Mouse (Mus musculus) adrenal gland, adult (tissue): ENCODE results near the gene H2afy.
A peak's percentile ranks its signal among the peaks of the same experiment; 100 is the strongest.

Experiments
- DNase-seq, 2 experiments: peaks; one replicate each; pipeline ENCODE4 v3.0.0; 2022 to 2023; ENCODE audit warnings: low spot score in 1 of 2; ENCODE audit not compliant: inconsistent age in 2 of 2

The H2afy gene

GRCm38 (mm10) chr13:56113431-56114248, 22.5 kb downstream of the H2afy start:
- DNase-seq = peak; percentile 52 to 75

GRCm38 (mm10) chr13:56112980-56113379, 23.2 kb downstream of the H2afy start:
- peak in 1 of 2 experiments; percentile 60 for DNase-seq

DNA sequence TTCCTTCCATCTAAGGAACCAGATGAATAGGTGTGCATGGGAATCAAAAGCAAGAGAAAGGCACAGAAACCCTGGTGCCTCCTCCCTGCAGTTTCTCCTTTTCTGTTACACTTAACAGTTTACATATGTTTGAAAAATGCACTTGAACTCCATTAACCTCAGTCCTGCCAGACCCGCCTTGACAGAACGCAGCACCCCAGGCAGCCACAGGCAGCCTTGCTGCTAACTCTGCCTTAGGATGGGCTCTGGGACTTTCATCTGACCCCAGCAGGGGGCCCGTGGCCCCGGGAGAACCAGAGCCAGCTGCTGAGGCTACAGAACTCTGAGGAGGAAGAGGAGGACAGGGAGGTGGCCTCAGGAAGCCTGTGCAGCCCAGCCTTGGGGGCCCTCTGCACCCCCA, 23.7 kb downstream of the H2afy start:
- peak in 1 of 2 experiments; percentile 55 for DNase-seq

GRCm38 (mm10) chr13:56111601-56112000, 24.6 kb downstream of the H2afy start:
- peak in 1 of 2 experiments; percentile 31 for DNase-seq

DNA sequence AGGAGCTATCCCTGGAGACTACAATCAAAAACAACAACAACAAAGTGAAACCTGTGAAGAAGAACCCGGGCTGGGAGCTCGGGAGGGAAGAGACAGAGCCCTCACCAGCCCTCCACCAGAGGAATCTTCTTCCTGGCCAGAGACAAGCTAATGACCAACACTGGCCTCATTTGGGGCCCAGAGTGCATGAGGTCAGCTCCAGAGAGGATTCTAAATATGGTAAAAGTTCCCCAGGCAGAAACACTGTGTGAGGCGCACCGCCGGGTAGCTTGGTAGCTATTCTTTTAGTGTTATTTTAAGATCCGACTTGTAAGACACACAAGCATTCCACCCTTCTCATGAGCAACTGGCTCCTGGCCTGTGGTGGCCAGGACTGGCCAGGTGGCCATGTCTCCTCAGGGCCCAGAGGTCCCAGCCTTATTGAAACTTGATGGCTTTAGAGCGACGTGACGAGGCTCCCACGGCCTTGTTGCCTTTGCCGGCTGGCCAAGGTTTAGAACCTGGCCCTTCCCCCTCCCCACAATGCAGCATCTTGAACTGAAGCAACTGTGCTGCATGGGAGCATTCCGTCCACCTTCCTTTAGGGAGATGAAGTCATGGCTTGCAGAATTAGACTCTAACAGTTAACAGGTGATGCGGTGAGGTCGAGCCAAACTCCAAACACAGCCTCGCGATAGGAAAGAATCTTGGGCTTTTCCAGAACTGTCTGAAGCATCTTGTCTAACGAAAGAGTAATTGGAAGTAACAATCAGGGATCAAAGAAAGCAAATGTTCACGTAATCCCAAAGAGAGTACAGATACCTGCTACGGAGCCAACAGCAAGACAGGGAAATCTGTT, 25.2 kb downstream of the H2afy start:
- DNase-seq = peak in 1 of 2 experiments; percentile 34

- peak in 1 of 2 experiments; percentile 53 for DNase-seq
Observed at GRCm38 (mm10) chr13:56109703-56110102, 26.5 kb downstream of the H2afy start.

GRCm38 (mm10) chr13:56108849-56109519, 27.2 kb downstream of the H2afy start:
- peak in 1 of 2 experiments; percentile 32 for DNase-seq

- DNase-seq = peak in 1 of 2 experiments; percentile 58
Observed at GRCm38 (mm10) chr13:56104971-56105391, 31.2 kb downstream of the H2afy start.

GRCm38 (mm10) chr13:56103796-56104746, 32.1 kb downstream of the H2afy start:
- peak in 1 of 2 experiments; percentile 40 for DNase-seq

DNA sequence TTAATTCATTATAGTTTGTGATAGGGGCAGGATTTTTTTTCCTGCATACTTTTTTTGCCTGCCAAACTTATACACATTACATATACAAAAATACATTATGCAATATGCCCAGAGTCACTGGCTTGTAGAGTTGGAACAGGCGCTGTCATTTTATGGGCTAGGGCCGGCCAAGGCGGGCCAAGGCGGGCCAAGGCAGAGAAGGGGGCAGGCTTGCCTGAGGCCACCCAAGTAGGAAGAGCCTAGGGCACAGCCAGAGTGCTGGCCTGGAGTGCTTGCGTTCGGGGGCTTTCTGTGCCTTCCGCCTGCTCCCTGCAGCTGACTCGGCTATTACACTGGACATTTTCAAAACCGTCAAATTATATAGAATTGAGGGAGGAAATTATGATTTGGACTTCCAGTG, 34.0 kb downstream of the H2afy start:
- no peak for DNase-seq

GRCm38 (mm10) chr13:56095601-56096195, 40.5 kb downstream of the H2afy start:
- no peak for DNase-seq

GRCm38 (mm10) chr13:56094544-56094943, 41.6 kb downstream of the H2afy start:
- no peak for DNase-seq

GRCm38 (mm10) chr13:56093680-56094079, 42.5 kb downstream of the H2afy start:
- no peak for DNase-seq

DNA sequence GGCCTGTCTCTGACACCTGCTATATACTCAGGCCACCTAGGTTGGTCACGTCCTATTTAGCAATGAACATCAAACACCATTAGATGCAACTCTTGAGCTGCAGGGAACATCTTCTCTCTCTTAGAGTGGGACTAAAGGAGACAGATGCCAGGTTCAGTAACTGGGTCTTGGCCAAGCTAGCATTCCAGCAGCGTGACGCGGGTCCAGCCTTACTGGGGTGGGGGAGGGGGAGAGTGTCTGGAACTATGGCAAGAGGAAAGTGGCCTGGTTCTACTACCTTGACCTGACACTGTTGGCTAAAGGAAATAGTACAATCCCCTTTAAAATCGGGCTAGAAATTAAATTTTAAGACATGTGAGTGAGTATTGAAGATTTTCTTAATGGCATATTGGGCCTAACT, 43.6 kb downstream of the H2afy start:
- DNase-seq = peak; percentile 61 to 79

- no peak for DNase-seq
Observed at GRCm38 (mm10) chr13:56090597-56090996, 45.6 kb downstream of the H2afy start.

- DNase-seq = no peak
Observed at GRCm38 (mm10) chr13:56088602-56089001, 47.6 kb downstream of the H2afy start.

GRCm38 (mm10) chr13:56087936-56088335, 48.2 kb downstream of the H2afy start:
- no peak for DNase-seq

- DNase-seq = no peak
Observed at GRCm38 (mm10) chr13:56084146-56084905, 51.8 kb downstream of the H2afy start.

DNA sequence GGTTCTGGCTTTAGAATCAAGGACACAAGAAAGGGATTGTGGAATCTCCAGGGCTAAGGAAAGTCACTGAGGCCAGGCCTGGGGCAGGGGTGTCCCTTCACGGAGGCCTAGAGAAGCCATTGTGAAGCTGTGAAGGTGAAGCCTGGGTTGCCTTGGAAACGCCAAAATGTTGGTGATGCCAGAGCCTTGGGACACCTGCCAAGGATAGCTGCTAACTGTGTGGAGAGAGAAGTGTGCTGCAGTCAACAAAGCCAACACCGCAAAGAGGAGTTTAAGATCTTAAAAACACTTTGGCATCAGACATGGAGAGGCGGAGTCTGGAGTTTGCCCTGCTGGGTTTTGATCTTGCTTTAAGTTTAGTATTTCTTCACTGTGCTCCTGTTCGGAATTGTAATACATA, 54.5 kb downstream of the H2afy start:
- DNase-seq = peak; percentile 19 to 76
